Mouse (Mus musculus): ENCODE measurements around the gene Arrdc1. TPM values are rescaled to one million over a fixed set of nuclear protein-coding genes. Genes with fewer than 3 reads are reported as not detected.
"Not testable (repeated sequence)": the region's sequence is repeated elsewhere in the genome, so short reads cannot be mapped to it uniquely, and the experiment has no call there.

The Arrdc1 gene
- polyA plus RNA-seq, 1 experiment from 2014 or later = 21.9 TPM

- not testable (repeated sequence) for H3K4me3 ChIP-seq; DNase-seq (ENCODE audit: low spot score); H3K27ac ChIP-seq (replicated peaks); H3K9me3 ChIP-seq; H3K36me3 ChIP-seq (replicated peaks); H3K4me1 ChIP-seq; H3K27me3 ChIP-seq (replicated peaks; ENCODE audit: low read depth, poor library complexity, severe bottlenecking)
- 57% methylated on average over 2 of the region's 2 CpGs for WGBS
These were observed 9.3 kb upstream of the Arrdc1 start for GRCm38 (mm10) chr2:24944304-24944703.

- Histone ChIP-seq H3K27ac (replicated peaks) (no peak overlapping the region), H3K9me3 (no peaks in the 10 kb centered on the region), H3K4me1 (no peaks in the 10 kb centered on the region), H3K27me3 (replicated peaks; ENCODE audit: low read depth, poor library complexity, severe bottlenecking) (no peaks in the 10 kb centered on the region), H3K4me3 (no peak overlapping the region), H3K36me3 (replicated peaks) (no peaks in the 10 kb centered on the region)
- 79% methylated on average over 4 of the region's 4 CpGs for WGBS
- no peak for DNase-seq (ENCODE audit: low spot score)
These were observed 7.0 kb upstream of the Arrdc1 start for GRCm38 (mm10) chr2:24942092-24942491.

GRCm38 (mm10) chr2:24934441-24934963, 550 bp downstream of the Arrdc1 start:
- Histone ChIP-seq H3K27ac (replicated peaks) (peak overlapping the region; percentile 77), H3K9me3 (no peaks in the 10 kb centered on the region), H3K36me3 (replicated peaks) (no peaks in the 10 kb centered on the region), H3K4me3 (peak overlapping the region; percentile 74), H3K4me1 (peaks cover 19% of the 10 kb centered on the region), H3K27me3 (replicated peaks; ENCODE audit: low read depth, poor library complexity, severe bottlenecking) (peaks cover 28% of the 10 kb centered on the region)
- WGBS = 5% methylated on average over 19 of the region's 19 CpGs
- peak; percentile 11 for DNase-seq (ENCODE audit: low spot score)

GRCm38 (mm10) chr2:24929593-24929992, 5.5 kb downstream of the Arrdc1 start:
- 96% methylated on average over 5 of the region's 5 CpGs for WGBS
- no peak for DNase-seq (ENCODE audit: low spot score)
- no peaks in the 10 kb centered on the region for H3K9me3 ChIP-seq

GRCm38 (mm10) chr2:24929119-24929518, 5.9 kb downstream of the Arrdc1 start:
- 60% methylated on average over 2 of the region's 2 CpGs for WGBS
- H3K27me3 ChIP-seq (replicated peaks; ENCODE audit: low read depth, poor library complexity, severe bottlenecking) = peaks cover 11% of the 10 kb centered on the region
- 0 out of 2 replicates have a peak, but pooled peaks cover 6% of the 10 kb centered on the region for H3K36me3 ChIP-seq (replicated peaks)
- H3K4me3 ChIP-seq = no peak overlapping the region
- H3K9me3 ChIP-seq = no peaks in the 10 kb centered on the region
- H3K27ac ChIP-seq (replicated peaks) = no peak overlapping the region
- no peak for DNase-seq (ENCODE audit: low spot score)
- peaks cover 7% of the 10 kb centered on the region for H3K4me1 ChIP-seq

More at GRCm38 (mm10) chr2:24929593-24929992, 5.5 kb downstream of the Arrdc1 start:
- H3K27me3 ChIP-seq (replicated peaks; ENCODE audit: low read depth, poor library complexity, severe bottlenecking) = peaks cover 16% of the 10 kb centered on the region
- no peak overlapping the region for H3K4me3 ChIP-seq
- H3K4me1 ChIP-seq = peaks cover 12% of the 10 kb centered on the region
- H3K36me3 ChIP-seq (replicated peaks) = 0 out of 2 replicates have a peak, but pooled peaks cover 6% of the 10 kb centered on the region
- H3K27ac ChIP-seq (replicated peaks) = no peak overlapping the region

- peak overlapping the region; percentile 58; the same call in 1 of the 2 replicates for H3K27ac ChIP-seq (replicated peaks)
- H3K4me3 ChIP-seq = 0 out of 2 replicates have a peak overlapping the region, but pooled peaks have one; percentile 5
- WGBS = 59% methylated on average over 4 of the region's 4 CpGs
- peaks cover 4% of the 10 kb centered on the region for H3K4me1 ChIP-seq
- peak; percentile 54 for DNase-seq (ENCODE audit: low spot score)
- no peaks in the 10 kb centered on the region for H3K9me3 ChIP-seq
- no peaks in the 10 kb centered on the region for H3K27me3 ChIP-seq (replicated peaks; ENCODE audit: low read depth, poor library complexity, severe bottlenecking)
- 0 out of 2 replicates have a peak, but pooled peaks cover 6% of the 10 kb centered on the region for H3K36me3 ChIP-seq (replicated peaks)
These were observed 7.1 kb downstream of the Arrdc1 start for GRCm38 (mm10) chr2:24927810-24928479.

GRCm38 (mm10) chr2:24926965-24927358, 8.1 kb downstream of the Arrdc1 start:
- no peak overlapping the region for H3K4me3 ChIP-seq
- no peak for DNase-seq (ENCODE audit: low spot score)
- WGBS = 79% methylated on average over 7 of the region's 7 CpGs
- H3K36me3 ChIP-seq (replicated peaks) = 0 out of 2 replicates have a peak, but pooled peaks cover 6% of the 10 kb centered on the region
- no peaks in the 10 kb centered on the region for H3K9me3 ChIP-seq
- H3K27me3 ChIP-seq (replicated peaks; ENCODE audit: low read depth, poor library complexity, severe bottlenecking) = no peaks in the 10 kb centered on the region
- no peak overlapping the region for H3K27ac ChIP-seq (replicated peaks)
- H3K4me1 ChIP-seq = peaks cover 4% of the 10 kb centered on the region

GRCm38 (mm10) chr2:24926345-24926964, 8.6 kb downstream of the Arrdc1 start:
- Histone ChIP-seq H3K27me3 (replicated peaks; ENCODE audit: low read depth, poor library complexity, severe bottlenecking) (no peaks in the 10 kb centered on the region), H3K4me3 (no peak overlapping the region), H3K9me3 (no peaks in the 10 kb centered on the region), H3K27ac (replicated peaks) (no peak overlapping the region), H3K4me1 (peaks cover 4% of the 10 kb centered on the region), H3K36me3 (replicated peaks) (0 out of 2 replicates have a peak, but pooled peaks cover 6% of the 10 kb centered on the region)
- WGBS = 86% methylated on average over 9 of the region's 9 CpGs
- no peak for DNase-seq (ENCODE audit: low spot score)

GRCm38 (mm10) chr2:24925284-24925683, 9.8 kb downstream of the Arrdc1 start:
- Histone ChIP-seq H3K36me3 (replicated peaks) (0 out of 2 replicates have a peak, but pooled peaks cover 6% of the 10 kb centered on the region), H3K4me3 (no peak overlapping the region), H3K4me1 (peaks cover 4% of the 10 kb centered on the region), H3K9me3 (no peaks in the 10 kb centered on the region), H3K27me3 (replicated peaks; ENCODE audit: low read depth, poor library complexity, severe bottlenecking) (no peaks in the 10 kb centered on the region), H3K27ac (replicated peaks) (no peak overlapping the region)
- no peak for DNase-seq (ENCODE audit: low spot score)
- WGBS = 84% methylated on average over 8 of the region's 8 CpGs

GRCm38 (mm10) chr2:24923561-24923960, 11.5 kb downstream of the Arrdc1 start:
- DNase-seq (ENCODE audit: low spot score) = no peak
- 64% methylated on average over 2 of the region's 2 CpGs for WGBS

GRCm38 (mm10) chr2:24919839-24920175, 15.2 kb downstream of the Arrdc1 start:
- Histone ChIP-seq H3K4me1 (peaks cover 10% of the 10 kb centered on the region), H3K27ac (replicated peaks) (peak overlapping the region; percentile 99), H3K27me3 (replicated peaks; ENCODE audit: low read depth, poor library complexity, severe bottlenecking) (no peaks in the 10 kb centered on the region), H3K9me3 (no peaks in the 10 kb centered on the region), H3K4me3 (peak overlapping the region; percentile 96), H3K36me3 (replicated peaks) (peaks cover 6% of the 10 kb centered on the region)
- DNase-seq (ENCODE audit: low spot score) = no peak
- WGBS = 9% methylated on average over 8 of the region's 8 CpGs

More at GRCm38 (mm10) chr2:24923561-24923960, 11.5 kb downstream of the Arrdc1 start:
- no peaks in the 10 kb centered on the region for H3K27me3 ChIP-seq (replicated peaks; ENCODE audit: low read depth, poor library complexity, severe bottlenecking)
- H3K36me3 ChIP-seq (replicated peaks) = 0 out of 2 replicates have a peak, but pooled peaks cover 6% of the 10 kb centered on the region
- H3K9me3 ChIP-seq = no peaks in the 10 kb centered on the region
- no peak overlapping the region for H3K4me3 ChIP-seq
- no peak overlapping the region for H3K27ac ChIP-seq (replicated peaks)
- H3K4me1 ChIP-seq = peaks cover 4% of the 10 kb centered on the region

- H3K4me3 ChIP-seq = peak within 1 kb of the TSS; percentile 96
- H3K27me3 ChIP-seq (replicated peaks; ENCODE audit: low read depth, poor library complexity, severe bottlenecking) = no peaks in the 10 kb centered on the region
- peaks cover 12% of the 10 kb centered on the region for H3K36me3 ChIP-seq (replicated peaks)
- H3K9me3 ChIP-seq = no peaks in the 10 kb centered on the region
- H3K4me1 ChIP-seq = peaks cover 10% of the 10 kb centered on the region
- WGBS = under 1% methylated on average over 112 of the region's 112 CpGs
- DNase-seq (ENCODE audit: low spot score) = peak; percentile 96
- peak within 1 kb of the TSS; percentile 99 for H3K27ac ChIP-seq (replicated peaks)
These were observed 15.9 kb downstream of the Arrdc1 start, which contains the start of gene Ehmt1 for GRCm38 (mm10) chr2:24918930-24919838. Gene Ehmt1, minus strand, starts transcription at chr2:24919614.
